Mouse (Mus musculus) heart, postnatal 14 days (tissue): Measurements from ENCODE around the gene Pax2. TPM values are rescaled to one million over a fixed set of nuclear protein-coding genes. Genes with fewer than 3 reads are reported as not detected.

Experiments used
- DNase-seq, 2 experiments: peaks; one replicate each; pipeline ENCODE4 v3.0.0; 2021 to 2022
- intact Hi-C: fragments of 180-260 bp; cut with DNase I; formaldehyde crosslinking; loops from one replicate; pipeline ENCODE4 v1.15.1; 2025
- total RNA-seq, 2 experiments: library from RNA; stranded (reverse); gene quantifications; 2 replicates each; pipeline ENCODE4 v1.2.3; 2021

Gene Pax2
- total RNA-seq, 2 experiments from 2014 or later = not detected

DNA sequence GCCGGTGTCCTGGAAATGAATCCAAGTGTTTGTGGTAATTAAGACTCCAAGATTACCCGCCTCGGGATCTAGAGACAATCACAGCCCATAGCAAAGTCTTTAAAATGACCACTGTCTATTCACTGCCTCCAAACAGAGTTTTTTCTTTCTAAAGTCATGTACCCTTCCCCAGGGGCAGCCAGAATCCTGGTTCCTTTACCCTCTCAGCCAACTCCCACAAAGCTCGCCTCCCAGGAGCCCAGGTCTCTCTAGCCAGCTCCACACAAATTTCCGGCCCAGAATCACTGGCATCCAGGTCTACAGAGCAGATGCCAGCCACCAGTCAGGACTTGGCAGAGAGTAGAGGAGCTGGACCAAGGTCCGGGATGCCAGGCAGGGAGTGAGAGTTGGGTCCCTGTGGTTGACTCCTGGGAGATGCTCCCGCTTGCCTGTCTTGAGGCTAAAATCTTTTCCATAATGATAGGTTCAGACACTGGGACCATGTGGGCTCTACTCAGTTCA lies 6.3 kb downstream of the Pax2 start:
- DNase-seq = no peak
- intact Hi-C loops = no loop called here

DNA sequence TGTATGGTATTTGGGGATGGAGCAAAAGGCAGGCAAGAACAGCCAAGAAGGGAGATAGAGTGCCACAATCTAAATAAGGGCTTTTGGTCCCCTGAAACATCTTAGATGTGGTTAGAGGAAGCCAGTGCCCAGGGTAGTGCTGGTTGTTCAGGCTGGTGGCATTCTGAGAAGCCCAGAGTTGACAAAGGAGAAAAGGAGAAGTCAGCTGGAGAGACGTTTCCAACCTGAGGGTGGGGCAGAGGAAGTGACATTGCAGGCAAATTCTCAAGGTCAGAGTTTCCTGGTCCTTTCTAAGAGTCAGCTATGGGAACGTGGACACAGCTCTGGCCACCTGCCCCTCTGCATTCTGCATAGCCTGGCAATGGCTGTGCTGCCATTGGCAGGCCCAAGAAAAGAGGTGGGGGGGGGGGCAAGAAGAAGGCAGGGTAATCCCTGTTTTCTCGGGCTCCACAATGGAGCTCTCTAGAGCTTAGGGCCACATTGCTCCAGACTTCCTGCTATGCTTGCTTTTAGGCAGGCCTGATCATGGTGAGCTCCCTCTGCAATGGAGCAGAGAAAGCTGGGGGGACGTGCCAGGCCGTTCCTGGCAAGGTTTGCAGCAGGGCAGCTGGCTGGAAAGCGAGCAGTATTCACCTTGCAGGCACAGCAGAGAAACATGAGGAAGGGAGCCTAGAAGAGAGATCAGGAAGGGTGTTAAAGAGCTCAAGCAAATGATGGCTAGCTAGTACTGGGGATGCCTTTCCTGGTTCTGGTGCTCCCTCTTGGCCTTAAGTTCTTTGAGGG lies 14.6 kb downstream of the Pax2 start:
- no peak for DNase-seq
- intact Hi-C loops = no loop called here

DNA sequence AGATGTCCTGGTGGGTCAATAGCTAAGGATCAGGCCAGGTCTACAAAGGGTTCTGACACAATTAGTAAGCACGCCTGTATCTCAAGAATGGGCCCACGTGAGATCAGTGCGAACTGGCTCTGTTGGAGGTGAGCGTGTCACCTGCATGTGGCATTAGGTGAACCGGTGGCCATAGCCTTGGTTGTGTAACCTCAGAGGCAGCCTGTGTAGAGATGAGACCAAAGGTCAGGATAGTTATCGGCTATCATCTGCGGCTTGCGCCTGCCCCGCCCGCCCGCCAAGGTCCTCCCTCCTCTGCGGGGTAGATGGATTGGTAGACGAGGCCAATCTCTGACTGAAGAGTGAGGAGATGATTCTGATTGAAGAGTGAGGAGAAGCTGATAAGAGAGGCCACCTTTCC lies 15.7 kb downstream of the Pax2 start:
- no peak for DNase-seq
- intact Hi-C loops = no loop called here

DNA sequence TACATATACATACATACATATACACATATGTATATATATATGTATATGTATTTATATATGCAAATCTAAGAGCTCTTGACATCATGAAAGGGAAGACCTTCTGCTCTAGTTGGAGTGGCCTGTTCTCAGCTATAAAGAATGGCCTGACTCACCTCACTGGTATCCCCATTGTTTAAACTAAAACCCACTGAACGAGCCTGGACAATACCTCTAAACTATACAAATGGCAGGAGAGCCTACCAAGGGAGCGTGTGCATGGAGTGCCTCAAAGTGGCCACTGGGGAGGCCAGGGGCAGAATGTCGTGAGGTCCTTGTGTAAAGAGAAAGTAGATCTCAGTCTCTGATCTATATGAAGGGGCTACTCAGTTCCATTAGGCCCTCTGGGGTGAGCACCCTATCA lies 26.1 kb downstream of the Pax2 start:
- DNase-seq = no peak
- intact Hi-C loops = no loop called here

DNA sequence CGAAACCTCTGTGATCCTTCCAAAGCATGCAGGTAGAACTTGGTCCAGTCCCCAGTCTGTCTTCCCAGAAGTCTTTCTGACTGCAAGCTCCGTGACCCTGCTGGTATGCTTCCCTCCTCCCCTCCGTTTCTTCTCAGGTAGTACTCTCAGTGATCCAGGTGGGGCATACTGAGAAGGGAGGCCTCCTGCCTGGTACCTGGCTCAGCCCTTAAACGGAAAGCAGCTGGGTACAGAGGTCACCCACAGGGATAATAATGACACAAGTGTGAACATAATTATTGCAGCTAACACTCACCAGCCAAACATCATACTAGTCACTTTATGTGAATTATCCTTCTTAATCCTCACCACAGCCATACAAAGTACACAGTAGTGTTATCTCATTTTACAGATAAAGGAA lies 28.5 kb downstream of the Pax2 start:
- intact Hi-C loops = no loop called here

DNA sequence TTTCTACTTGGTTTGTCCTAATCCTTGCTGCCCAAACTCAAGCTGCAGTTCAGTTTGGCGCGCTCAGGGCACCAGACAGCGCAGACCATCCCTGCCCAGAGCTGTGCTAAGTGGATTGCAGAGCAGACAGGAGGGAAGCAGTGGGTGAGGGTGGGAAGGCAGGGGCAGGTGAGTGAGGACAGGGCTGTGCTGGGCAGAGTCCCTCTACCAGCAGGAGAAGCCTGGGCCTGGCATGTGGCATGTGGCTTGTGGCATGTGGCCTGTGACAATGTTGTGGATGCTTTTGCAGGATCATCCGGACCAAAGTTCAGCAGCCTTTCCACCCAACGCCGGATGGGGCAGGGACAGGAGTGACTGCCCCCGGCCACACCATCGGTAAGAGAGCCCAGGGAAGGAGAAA lies 32.6 kb downstream of the Pax2 start:
- DNase-seq = no peak
- intact Hi-C loops = no loop called here

More for the DNA sequence above, 28.5 kb downstream of the Pax2 start:
- DNase-seq = no peak

DNA sequence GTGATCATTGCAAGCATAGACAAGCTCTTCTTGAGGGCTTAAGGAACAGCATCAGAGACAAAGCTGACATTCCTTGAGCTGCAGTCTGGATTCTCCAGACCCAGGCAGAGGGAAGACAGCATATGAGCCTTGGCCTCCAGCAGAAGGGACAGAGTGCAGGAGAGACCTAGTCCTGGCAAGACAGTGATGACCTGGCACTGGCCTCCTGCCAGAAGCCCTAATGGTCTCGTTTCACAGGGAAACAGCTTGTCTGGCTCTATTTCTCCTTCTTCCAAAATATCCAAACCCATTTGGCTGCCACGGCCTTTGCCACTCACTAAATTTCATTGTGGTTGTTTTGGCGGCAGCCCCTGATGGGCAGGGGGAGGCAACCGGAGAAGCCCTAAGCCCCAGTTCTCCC lies 36.1 kb downstream of the Pax2 start:
- no peak for DNase-seq
- intact Hi-C loops = no loop called here

DNA sequence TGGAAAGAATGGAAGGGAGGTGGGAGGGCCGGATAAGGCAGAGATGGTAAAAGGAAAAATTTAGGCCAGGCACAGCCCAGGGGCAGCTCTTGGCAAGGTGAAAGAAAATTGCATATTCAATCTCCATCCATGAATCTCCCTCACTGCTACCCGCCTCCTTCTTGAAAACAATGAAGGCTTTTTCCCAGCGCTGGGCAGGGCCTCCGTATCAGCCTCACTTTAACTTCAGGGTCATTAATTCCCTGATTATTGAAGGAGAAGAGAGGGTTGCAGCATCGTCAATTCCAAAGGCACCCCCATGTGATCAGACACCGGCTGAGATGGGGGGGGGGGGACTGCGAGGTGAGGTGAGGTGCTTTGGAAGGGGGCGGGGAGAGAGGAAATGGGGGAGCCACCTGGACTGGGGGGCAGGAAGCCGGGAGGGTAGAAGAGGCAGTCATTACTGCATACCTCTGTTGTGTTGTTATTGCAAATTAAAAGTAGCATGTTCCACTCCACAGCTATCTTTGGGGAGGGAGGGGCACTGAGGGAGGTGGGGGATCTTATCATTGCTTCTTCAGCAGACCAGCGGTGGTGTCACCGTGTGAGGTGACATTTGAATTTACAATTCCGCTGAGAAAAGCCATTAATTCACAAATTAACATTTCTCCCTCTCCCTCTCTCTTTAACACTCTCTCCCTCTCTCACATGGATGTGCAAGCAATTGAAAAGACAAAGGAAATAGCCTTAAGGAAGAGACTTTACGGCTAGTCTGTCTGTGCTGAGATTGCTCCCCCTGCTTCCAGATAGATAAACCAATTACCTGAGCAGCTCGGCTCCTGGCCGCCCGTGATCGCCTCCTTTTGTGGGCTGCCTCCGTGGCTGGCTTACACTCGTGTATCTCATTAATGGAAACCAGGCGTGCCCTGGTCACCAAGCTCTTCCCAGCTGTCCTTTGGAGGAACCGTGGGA lies 41.5 kb downstream of the Pax2 start:
- intact Hi-C loops = no loop called here
- no peak for DNase-seq

DNA sequence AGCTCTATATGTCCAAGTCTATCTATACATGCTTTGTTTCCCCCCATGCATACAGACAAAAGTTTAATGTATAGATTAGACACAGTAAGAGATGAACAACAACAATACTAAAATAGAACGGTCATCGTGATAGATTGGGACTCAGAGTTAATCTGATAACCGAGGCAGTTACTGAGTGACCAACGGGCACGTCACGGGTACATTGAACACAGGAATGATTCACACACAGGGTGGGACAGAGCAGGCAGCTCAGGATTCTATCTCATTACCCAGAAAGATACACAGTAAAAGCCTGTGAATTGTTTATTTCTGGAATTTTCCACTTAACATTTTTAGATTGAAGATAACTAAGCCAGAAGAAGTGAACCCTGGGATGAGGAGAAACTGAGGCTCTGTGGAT lies 42.9 kb downstream of the Pax2 start:
- no peak for DNase-seq
- intact Hi-C loops = no loop called here

DNA sequence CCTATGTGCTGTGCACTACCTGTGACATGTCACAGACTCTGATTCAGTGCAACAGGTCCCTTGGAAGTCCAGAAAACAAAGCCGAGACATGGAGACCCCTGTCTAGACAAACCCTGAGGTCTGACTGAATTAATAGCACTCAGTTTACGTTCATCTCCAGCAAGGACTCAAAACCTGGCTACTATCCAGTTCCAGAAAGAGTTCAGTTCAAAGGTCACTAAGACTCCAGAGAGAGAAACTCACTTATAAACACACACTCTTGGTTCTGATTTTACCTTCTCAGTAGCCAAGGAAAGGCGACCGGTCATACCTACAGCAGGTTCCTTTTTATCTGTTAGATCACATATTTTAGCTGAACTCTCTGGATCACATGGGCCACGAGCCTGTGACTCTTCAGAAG lies 43.3 kb downstream of the Pax2 start:
- DNase-seq = no peak
- intact Hi-C loops = no loop called here

DNA sequence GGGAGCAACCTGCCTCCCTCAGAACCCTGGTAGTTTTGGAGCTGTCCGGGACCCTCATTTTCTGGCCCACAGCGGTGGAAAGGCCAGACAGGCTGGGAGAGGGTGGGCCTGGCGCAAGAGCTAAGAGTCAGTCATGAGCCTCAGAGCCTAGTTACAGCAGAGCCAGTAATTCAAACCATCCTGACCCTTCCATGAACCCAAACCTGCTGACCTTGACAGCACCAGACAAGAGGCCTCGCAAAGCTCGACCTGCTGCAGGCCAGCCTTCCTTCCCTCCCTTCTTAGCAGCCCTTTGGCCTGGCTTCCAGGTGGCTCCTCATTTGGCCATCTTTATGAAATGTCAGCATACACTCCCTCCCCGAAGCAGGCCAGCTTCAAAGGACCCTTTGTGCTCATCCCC lies 44.5 kb downstream of the Pax2 start:
- intact Hi-C loops = no loop called here

DNA sequence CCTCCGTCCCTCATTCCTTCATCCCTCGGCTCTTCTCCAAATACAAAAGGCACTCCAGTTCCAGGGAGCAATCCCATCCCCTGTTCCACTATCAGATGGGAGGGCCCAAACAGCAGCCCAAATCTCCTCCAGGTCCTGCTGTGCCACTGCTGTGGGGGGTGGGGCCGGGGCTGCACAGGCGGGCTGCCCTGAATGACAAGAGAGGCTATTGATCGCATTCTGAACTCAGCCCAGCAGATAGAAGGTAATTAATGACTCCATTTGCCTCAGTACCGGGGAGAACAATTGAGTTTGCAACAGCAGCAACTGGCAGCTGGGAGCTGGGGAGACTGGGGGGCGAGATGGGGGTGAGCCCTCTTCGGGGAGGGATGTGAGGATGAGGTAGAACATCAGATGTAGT lies 52.9 kb downstream of the Pax2 start:
- no peak for DNase-seq
- intact Hi-C loops = no loop called here

More for the DNA sequence above, 44.5 kb downstream of the Pax2 start:
- no peak for DNase-seq

DNA sequence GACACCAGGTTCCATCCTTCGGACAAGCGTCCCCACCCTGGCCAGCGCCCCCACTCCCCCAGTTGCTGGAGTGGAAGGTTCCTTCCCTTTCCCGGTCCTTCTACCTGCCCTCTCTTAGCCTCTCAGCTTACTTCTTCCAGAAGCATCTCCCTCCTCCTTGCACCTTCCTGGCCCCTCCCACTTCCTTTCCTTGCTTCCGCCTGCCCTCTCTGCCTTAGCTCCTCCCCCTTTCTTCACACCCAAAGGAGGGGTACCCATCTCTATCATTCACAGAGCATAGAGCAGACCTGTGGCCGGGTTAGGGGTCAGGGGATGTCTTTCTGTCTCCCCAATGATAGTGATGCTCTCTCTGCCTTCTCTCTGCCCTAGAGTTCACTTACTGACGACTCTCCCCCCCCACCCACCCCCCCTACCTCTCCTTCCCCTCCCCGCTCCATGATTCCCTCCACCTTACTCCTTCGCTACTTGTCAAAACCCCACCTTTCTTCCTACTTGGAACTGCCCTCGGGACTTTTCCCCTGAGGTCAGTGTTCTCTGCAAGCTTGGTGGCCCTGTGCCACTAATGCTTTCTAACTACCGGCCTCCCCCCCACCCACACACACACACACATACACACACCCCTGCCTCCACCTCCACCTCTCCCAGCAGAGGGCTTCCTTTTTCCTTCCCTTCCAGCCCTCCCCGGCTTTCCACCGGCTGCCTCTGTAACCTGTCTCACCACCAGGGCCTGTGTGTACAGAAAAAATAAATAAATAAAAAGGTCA lies 57.0 kb downstream of the Pax2 start:
- intact Hi-C loops = no loop called here
- DNase-seq = no peak

DNA sequence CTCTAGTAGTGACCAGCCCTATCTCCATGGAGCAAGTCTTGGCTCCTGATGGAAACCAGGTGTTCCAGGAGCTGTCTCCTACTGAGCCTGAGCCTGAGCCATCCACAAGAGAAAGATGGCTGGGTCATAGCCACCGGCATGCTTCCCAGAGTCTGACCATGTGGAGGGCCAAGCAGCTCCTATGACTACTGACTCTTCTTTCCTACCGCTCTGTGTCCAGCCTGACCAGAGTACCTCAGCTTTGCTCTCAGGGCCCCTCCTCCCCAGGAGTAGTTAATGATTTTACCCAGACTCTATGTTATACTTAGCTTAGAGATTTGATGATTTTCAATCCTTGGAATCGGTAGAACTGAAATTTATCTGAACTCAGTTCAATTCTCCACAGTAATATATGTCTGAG lies 59.3 kb downstream of the Pax2 start:
- intact Hi-C loops = no loop called here
- no peak for DNase-seq

DNA sequence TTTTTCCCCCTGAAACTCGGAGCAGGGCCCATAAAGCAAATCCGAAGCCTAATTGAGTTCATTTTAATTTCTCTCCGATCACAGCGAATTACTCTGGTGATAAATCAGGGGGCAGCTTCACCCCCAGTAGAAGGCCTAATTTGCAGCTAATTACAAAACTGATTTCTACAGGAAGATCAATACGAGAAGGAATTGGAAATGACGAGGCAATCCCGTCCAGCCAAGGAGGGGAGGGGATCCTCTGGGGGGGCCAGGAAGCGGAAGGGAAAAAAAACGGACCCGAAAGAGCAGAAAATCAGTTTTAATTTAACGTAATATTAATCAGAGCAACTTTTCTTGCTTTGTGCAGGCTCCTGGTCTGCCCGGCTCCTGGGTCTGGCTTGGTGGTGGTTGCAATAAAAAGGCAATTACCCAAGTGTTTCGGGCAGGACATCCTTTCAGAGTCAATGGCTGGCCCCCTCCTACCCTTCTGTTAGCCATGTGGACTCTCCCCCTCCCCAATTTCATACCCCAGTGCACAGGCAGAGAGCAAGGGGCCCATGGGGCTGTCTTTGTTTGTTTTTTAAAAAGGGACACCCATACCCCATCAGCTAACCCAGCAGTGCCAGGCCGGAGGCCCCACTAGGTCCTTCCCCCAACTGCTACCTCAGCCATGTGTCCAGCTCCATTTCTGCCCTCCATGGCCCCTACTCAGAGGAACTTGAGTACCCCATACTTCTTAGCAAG lies 61.7 kb downstream of the Pax2 start:
- intact Hi-C loops = no loop called here

DNA sequence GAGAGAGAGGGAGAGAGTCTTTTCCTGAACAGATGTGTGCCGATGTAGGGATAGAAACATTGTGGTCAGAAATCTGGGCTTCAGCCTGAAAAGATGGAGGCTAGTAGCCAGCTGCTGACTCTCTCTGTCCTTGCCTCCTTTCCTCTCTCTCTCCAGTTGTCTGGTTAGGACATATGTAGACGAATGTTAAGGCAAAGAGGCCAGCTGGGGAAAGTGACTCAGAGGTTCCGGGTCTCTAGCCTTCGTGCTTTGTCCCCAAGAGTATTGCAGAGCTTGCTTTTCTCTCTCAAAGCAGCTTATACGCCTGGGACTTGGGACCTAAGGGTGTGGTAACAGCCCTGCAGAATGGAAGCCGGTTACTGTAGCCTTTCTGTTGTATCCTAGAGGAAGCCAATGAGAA lies 62.8 kb downstream of the Pax2 start:
- no peak for DNase-seq
- intact Hi-C loops = no loop called here

More for the DNA sequence above, 61.7 kb downstream of the Pax2 start:
- DNase-seq = no peak

DNA sequence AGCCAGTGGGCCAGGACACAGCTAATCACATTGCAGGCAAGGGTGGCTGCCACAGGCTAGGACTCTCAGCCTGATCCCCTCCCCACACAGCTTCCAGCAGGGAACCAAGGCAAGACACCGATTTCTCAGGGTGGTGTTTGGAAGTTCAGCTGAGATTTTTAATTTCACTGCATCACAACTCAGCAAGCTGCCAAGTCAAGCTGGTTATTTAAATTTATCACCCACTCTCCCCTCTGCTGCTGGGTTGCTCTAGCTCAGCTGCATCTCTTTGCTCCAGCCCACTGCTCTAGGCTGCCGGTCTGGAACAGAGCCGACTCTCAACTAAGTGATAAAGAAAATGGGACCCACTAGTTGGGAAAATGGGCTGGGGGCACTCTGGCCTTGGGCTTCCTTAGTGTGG lies 65.7 kb downstream of the Pax2 start:
- intact Hi-C loops = no loop called here
- DNase-seq = no peak

DNA sequence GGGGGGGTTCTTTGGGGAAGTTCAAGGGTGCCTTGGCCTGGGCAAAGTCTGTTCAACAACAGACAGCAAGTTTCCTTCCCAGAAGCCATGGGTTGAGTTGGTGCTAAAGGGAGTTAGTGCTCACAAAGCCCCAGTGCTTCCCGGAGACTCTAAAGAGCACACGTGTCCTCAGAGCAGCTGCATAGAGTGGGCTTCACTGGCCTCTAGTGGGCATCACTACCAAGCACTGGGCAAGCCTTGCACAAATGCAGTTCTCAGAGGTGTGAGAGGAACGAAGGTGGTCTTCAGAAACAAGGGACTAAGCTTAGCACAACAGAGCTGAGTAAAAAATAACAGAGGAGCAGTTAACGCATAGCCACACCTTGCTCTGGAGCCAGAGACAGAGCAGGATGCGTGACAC lies 66.5 kb downstream of the Pax2 start:
- intact Hi-C loops = no loop called here
- DNase-seq = no peak

DNA sequence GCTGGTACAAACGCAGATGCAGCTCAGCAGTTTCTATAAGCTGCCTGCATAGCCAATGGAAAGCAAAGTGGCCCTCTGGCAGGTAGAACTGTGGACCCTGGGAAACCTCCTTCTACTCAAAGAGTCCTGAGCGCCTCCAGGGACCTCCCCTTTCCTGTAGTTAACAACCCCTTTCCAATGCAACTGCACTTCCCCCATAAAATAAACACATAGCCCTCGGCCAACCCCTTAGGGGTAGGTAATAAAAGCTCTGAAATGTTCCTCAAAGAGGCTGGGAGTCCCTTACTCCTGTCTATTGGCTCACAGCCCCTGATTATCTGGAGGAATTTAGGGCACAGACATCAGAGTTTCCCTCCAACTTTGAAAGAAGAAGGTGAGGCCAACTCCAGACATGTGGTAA lies 67.8 kb downstream of the Pax2 start:
- intact Hi-C loops = no loop called here
- no peak for DNase-seq

DNA sequence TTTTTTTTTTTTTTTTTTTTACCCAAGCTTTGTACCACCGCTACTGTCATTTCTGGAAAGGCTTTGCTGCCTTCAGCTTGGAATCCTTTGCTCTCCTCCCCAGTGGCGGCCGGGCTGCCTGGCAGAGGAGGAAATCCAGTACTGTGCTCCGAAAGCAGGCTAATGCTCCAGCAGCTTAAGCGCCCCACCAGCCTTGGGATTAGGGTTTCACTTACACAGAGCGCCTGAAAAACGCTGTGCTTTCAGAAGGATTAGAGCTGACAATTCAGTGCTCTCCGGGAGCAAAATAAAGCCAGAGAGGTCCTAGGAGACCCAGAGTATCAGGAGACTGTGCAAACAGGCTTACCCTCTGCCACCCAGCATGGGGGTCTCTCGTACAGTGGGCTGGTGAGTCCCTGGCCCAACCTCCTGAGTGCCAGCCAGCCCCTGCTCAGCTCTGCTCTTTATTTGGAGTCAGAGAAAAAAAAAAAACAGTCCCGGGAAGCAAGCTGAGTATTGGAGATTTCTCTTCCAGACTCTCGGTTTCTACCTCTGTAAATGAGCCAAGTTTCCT lies 69.4 kb downstream of the Pax2 start:
- intact Hi-C loops = no loop called here
- no peak for DNase-seq
